Mouse (Mus musculus) cerebellum, adult 2 months (tissue): ENCODE measurements around the gene Arglu1.

Source experiments
- CTCF ChIP-seq: fragments of 200-500 bp; IDR thresholded peaks from 2 replicates; pipeline ENCODE4 v1.5.1; 2011; ENCODE audit warnings: low read depth, mild to moderate bottlenecking, control low read depth, low read length, moderate library complexity, borderline replicate concordance; ENCODE audit not compliant: insufficient read depth
- POLR2A ChIP-seq: fragments of 200-500 bp; IDR thresholded peaks from 2 replicates; pipeline ENCODE4 v1.6.1; 2011; ENCODE audit warnings: low read length, control low read depth, borderline replicate concordance; ENCODE audit not compliant: insufficient read depth

GRCm38 (mm10) chr8:8656578-8657441, 33.5 kb downstream of the Arglu1 start:
- TF ChIP-seq POLR2A, result no peak
- no peak for TF ChIP-seq CTCF
